ENCODE assay signal across 29 mouse cellular contexts in genomic region chr19:33119947-33120346, GRCm38 (mm10).
DNase-seq lines count a peak whose midpoint lies in the region; ATAC-seq lines count a peak whose summit lies in the region.
"Had no signal": no experiment of that assay in that cellular context is flagged by ENCODE, and none has a peak within 500 bp of the region (broad histone marks: within the 10 kb centered on the region; RNA-seq: fewer than 3 reads in every experiment).

No protein-coding gene starts in this region.

- no peaks in the 10 kb centered on the region for H3K36me3 ChIP-seq in midbrain, embryonic 16.5 days (ENCODE audit: control insufficient read depth, insufficient read depth, low read length)
- H3K36me3 ChIP-seq: forebrain, embryonic 12.5 days; heart, embryonic 10.5 days; heart, embryonic 15.5 days; kidney, embryonic 15.5 days; liver, embryonic 12.5 days; neural tube, embryonic 13.5 days; stomach, embryonic 15.5 days had no signal

- no peaks in the 10 kb centered on the region; the same call in 1 of the 2 replicates for H3K9me3 ChIP-seq in midbrain, embryonic 16.5 days (replicated peaks; ENCODE audit: control insufficient read depth, low read length, poor library complexity, severe bottlenecking)
- H3K9me3 ChIP-seq: forebrain, embryonic 12.5 days; heart, embryonic 10.5 days; heart, embryonic 15.5 days; kidney, embryonic 15.5 days; liver, embryonic 12.5 days; neural tube, embryonic 13.5 days; stomach, embryonic 15.5 days had no signal

- H3K4me3 ChIP-seq in midbrain, embryonic 16.5 days (ENCODE audit: low read depth, low read length) = no peak overlapping the region
- H3K4me3 ChIP-seq: erythroblast, embryonic 14.5 days; forebrain, embryonic 12.5 days; heart, embryonic 10.5 days; heart, embryonic 15.5 days; kidney, embryonic 15.5 days; liver, embryonic 12.5 days; neural tube, embryonic 13.5 days; stomach, embryonic 15.5 days had no signal

- WGBS in midbrain, embryonic 16.5 days = 80% methylated on average over 5 of the region's 5 CpGs

- no peaks in the 10 kb centered on the region for H3K4me1 ChIP-seq in midbrain, embryonic 16.5 days (ENCODE audit: control insufficient read depth, insufficient read depth, low read length)
- H3K4me1 ChIP-seq: forebrain, embryonic 12.5 days; heart, embryonic 10.5 days; heart, embryonic 15.5 days; kidney, embryonic 15.5 days; liver, embryonic 12.5 days; neural tube, embryonic 13.5 days; stomach, embryonic 15.5 days had no signal

- H3K9ac ChIP-seq in midbrain, embryonic 16.5 days (ENCODE audit: low read depth, low read length) = no peak overlapping the region
- H3K9ac ChIP-seq: forebrain, embryonic 12.5 days; forebrain, postnatal 0 days; heart, embryonic 15.5 days; hindbrain, embryonic 14.5 days; kidney, embryonic 15.5 days; liver, embryonic 12.5 days; liver, postnatal 0 days; neural tube, embryonic 13.5 days; stomach, embryonic 15.5 days had no signal

- H3K27ac ChIP-seq in midbrain, embryonic 16.5 days (ENCODE audit: low read length) = no peak overlapping the region
- H3K27ac ChIP-seq: forebrain, embryonic 12.5 days; heart, embryonic 10.5 days; heart, embryonic 15.5 days; hindbrain, embryonic 14.5 days; kidney, embryonic 15.5 days; liver, embryonic 12.5 days; neural tube, embryonic 13.5 days; stomach, embryonic 15.5 days had no signal

- H3K4me2 ChIP-seq in midbrain, embryonic 16.5 days (ENCODE audit: low read length) = no peak overlapping the region
- H3K4me2 ChIP-seq: forebrain, embryonic 12.5 days; heart, embryonic 15.5 days; hindbrain, embryonic 14.5 days; kidney, embryonic 15.5 days; liver, embryonic 12.5 days; midbrain, embryonic 11.5 days; neural tube, embryonic 13.5 days; stomach, embryonic 15.5 days had no signal

- no peaks in the 10 kb centered on the region for H3K27me3 ChIP-seq in midbrain, embryonic 16.5 days (ENCODE audit: control insufficient read depth, insufficient read depth, low read depth, low read length)
- H3K27me3 ChIP-seq: forebrain, embryonic 12.5 days; heart, embryonic 15.5 days; kidney, embryonic 15.5 days; liver, embryonic 12.5 days; neural tube, embryonic 13.5 days; stomach, embryonic 15.5 days had no signal

- peak; percentile 84 to 89 for ATAC-seq in hematopoietic stem cell, adult 5-6 weeks (replicated peaks in 1 of 2; ENCODE audit: insufficient read depth in 1 of 2, low FRiP score in 2 of 2, low TSS enrichment in 1 of 2, low read depth in 1 of 2, poor library complexity in 2 of 2, severe bottlenecking in 2 of 2)
- ATAC-seq in neutrophil, adult 5-6 weeks (ENCODE audit: extremely low read depth, insufficient number of reproducible peaks, low FRiP score, poor library complexity, severe bottlenecking) = peak; percentile 82
- ATAC-seq in midbrain, embryonic 16.5 days = no peak
- ATAC-seq in erythroid progenitor cell, adult 5-6 weeks (replicated peaks; ENCODE audit: low FRiP score, poor library complexity, severe bottlenecking) = no peak
- ATAC-seq: forebrain, postnatal 0 days; inflammation-experienced regulatory T-cells, adult 6 months; liver, embryonic 12.5 days; liver, postnatal 0 days had no signal

- DNase-seq in A20 (ENCODE audit: low read depth, low spot score) = peak; percentile 39
- DNase-seq in B cell, adult 2 months = peak; percentile 73 to 79
- no peak for DNase-seq in layer of hippocampus, adult 11-12 months (ENCODE audit: low spot score)
- DNase-seq: adrenal gland, postnatal 25 days; cerebellum, adult 18-20 months; cerebellum, postnatal 10 days; forebrain, postnatal 0 days; gastrocnemius, postnatal 10 days; kidney, adult 18-20 months; kidney, postnatal 25 days; layer of hippocampus, postnatal 36 days; left cerebral cortex, postnatal 4 days; liver, postnatal 0 days; thymus, postnatal 25 days had no signal

Comparison
In these comparisons a context has a peak if more than half of its experiments do, and no peak if none do; other contexts are left out.
1. ATAC-seq: peak in hematopoietic stem cell, adult 5-6 weeks (2 of 2) and neutrophil, adult 5-6 weeks (single experiment); none in midbrain, embryonic 16.5 days (single experiment) and erythroid progenitor cell, adult 5-6 weeks (single experiment).